Mouse (Mus musculus): ENCODE results near the gene Skida1. TPM values are rescaled to one million over a fixed set of nuclear protein-coding genes. Genes with fewer than 3 reads are reported as not detected.

Gene Skida1
- polyA plus RNA-seq, 1 experiment from 2014 or later = 14.2 TPM

GRCm38 (mm10) chr2:18025116-18025515 is 23.7 kb downstream of the Skida1 start:
- no peak overlapping the region for H3K27ac ChIP-seq
- 37% methylated on average over 5 of the region's 5 CpGs for WGBS
- no peaks in the 10 kb centered on the region for H3K36me3 ChIP-seq
- no peak overlapping the region for H3K4me3 ChIP-seq
- H3K4me1 ChIP-seq = peaks cover 21% of the 10 kb centered on the region; the same call in 1 of the 2 replicates
- no peaks in the 10 kb centered on the region for H3K27me3 ChIP-seq
- ATAC-seq (ENCODE audit: insufficient number of reproducible peaks, insufficient read depth, low FRiP score, low TSS enrichment) = no peak
- H3K4me2 ChIP-seq (replicated peaks) = peak overlapping the region; percentile 99
- H3K9me3 ChIP-seq = no peaks in the 10 kb centered on the region
- H3K9ac ChIP-seq = no peak overlapping the region

DNA sequence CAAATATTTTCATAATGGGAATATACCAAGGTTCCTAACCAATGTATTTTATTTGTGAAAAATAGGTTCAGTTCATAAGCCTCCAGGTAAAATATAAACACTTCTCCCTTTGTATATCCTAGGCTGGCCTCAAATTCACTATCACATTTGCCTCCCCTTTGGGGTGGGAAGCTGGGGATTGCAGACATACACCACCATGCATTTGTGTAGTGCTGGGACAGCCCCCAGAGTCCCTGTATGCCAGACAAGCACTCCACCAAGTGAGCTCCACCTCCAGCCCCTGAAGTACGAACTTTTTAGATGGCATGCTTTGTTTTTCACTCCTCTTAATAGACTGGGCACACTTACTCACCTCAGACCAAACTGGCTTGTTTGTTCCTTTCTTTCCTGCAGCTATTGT is 26.0 kb downstream of the Skida1 start:
- H3K27ac ChIP-seq = no peak overlapping the region
- H3K4me3 ChIP-seq = no peak overlapping the region
- no peaks in the 10 kb centered on the region for H3K9me3 ChIP-seq
- H3K36me3 ChIP-seq = no peaks in the 10 kb centered on the region
- no peak overlapping the region for H3K9ac ChIP-seq
- WGBS = 63% methylated on average over 1 of the region's 1 CpGs
- ATAC-seq (ENCODE audit: insufficient number of reproducible peaks, insufficient read depth, low FRiP score, low TSS enrichment) = no peak
- H3K4me2 ChIP-seq (replicated peaks) = no peak overlapping the region
- peaks cover 15% of the 10 kb centered on the region; the same call in 1 of the 2 replicates for H3K4me1 ChIP-seq
- no peaks in the 10 kb centered on the region for H3K27me3 ChIP-seq

GRCm38 (mm10) chr2:18019122-18019521 is 29.7 kb downstream of the Skida1 start:
- Histone ChIP-seq H3K4me3 (no peak overlapping the region), H3K9ac (no peak overlapping the region), H3K9me3 (no peaks in the 10 kb centered on the region), H3K27me3 (no peaks in the 10 kb centered on the region), H3K27ac (no peak overlapping the region), H3K36me3 (no peaks in the 10 kb centered on the region), H3K4me1 (no peaks in the 10 kb centered on the region), H3K4me2 (replicated peaks) (no peak overlapping the region)
- 80% methylated on average over 1 of the region's 1 CpGs for WGBS
- no peak for ATAC-seq (ENCODE audit: insufficient number of reproducible peaks, insufficient read depth, low FRiP score, low TSS enrichment)

DNA sequence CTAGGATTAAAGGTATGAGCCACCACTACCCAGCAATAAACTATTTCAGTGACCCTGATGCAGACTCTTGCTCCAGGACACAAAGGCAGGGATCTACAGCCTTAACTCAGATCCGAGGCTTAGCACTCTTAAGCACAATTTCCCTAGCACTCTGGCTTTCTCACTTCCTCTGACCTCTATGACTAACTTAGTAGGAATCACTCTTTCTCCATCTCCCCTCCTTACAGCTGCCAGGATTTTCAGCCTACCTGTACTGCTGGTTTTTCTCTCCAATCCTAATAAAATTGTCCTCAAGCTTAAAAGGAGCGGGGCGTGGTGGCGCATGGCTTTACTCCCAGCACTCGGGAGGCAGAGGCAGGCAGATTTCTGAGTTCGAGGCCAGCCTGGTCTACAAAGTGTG is 31.5 kb downstream of the Skida1 start:
- H3K36me3 ChIP-seq = no peaks in the 10 kb centered on the region
- 86% methylated on average over 6 of the region's 6 CpGs for WGBS
- H3K4me2 ChIP-seq (replicated peaks) = no peak overlapping the region
- no peak overlapping the region for H3K4me3 ChIP-seq
- H3K9ac ChIP-seq = no peak overlapping the region
- H3K4me1 ChIP-seq = no peaks in the 10 kb centered on the region
- H3K9me3 ChIP-seq = no peaks in the 10 kb centered on the region
- no peak overlapping the region for H3K27ac ChIP-seq
- H3K27me3 ChIP-seq = no peaks in the 10 kb centered on the region
- no peak for ATAC-seq (ENCODE audit: insufficient number of reproducible peaks, insufficient read depth, low FRiP score, low TSS enrichment)

GRCm38 (mm10) chr2:18016639-18017038 is 32.2 kb downstream of the Skida1 start:
- no peak for ATAC-seq (ENCODE audit: insufficient number of reproducible peaks, insufficient read depth, low FRiP score, low TSS enrichment)
- 83% methylated on average over 1 of the region's 1 CpGs for WGBS
- Histone ChIP-seq H3K9me3 (no peaks in the 10 kb centered on the region), H3K4me3 (no peak overlapping the region), H3K4me2 (replicated peaks) (no peak overlapping the region), H3K27me3 (no peaks in the 10 kb centered on the region), H3K4me1 (no peaks in the 10 kb centered on the region), H3K36me3 (no peaks in the 10 kb centered on the region), H3K9ac (no peak overlapping the region), H3K27ac (no peak overlapping the region)

- Histone ChIP-seq H3K36me3 (no peaks in the 10 kb centered on the region), H3K9me3 (no peaks in the 10 kb centered on the region), H3K4me2 (replicated peaks) (no peak overlapping the region), H3K4me1 (no peaks in the 10 kb centered on the region), H3K9ac (no peak overlapping the region), H3K27ac (no peak overlapping the region), H3K27me3 (no peaks in the 10 kb centered on the region), H3K4me3 (no peak overlapping the region)
- no peak for ATAC-seq (ENCODE audit: insufficient number of reproducible peaks, insufficient read depth, low FRiP score, low TSS enrichment)
- WGBS = 59% methylated on average over 3 of the region's 3 CpGs
Measured at GRCm38 (mm10) chr2:18015581-18015980, 33.3 kb downstream of the Skida1 start.

- WGBS = 94% methylated on average over 3 of the region's 3 CpGs
- Histone ChIP-seq H3K9ac (no peak overlapping the region), H3K4me2 (replicated peaks) (no peak overlapping the region), H3K27ac (no peak overlapping the region), H3K4me1 (no peaks in the 10 kb centered on the region), H3K4me3 (no peak overlapping the region), H3K9me3 (no peaks in the 10 kb centered on the region), H3K36me3 (no peaks in the 10 kb centered on the region), H3K27me3 (no peaks in the 10 kb centered on the region)
- ATAC-seq (ENCODE audit: insufficient number of reproducible peaks, insufficient read depth, low FRiP score, low TSS enrichment) = no peak
Measured at GRCm38 (mm10) chr2:18012866-18013265, 36.0 kb downstream of the Skida1 start.

GRCm38 (mm10) chr2:18011226-18011625 is 37.6 kb downstream of the Skida1 start:
- no peaks in the 10 kb centered on the region for H3K36me3 ChIP-seq
- no peak overlapping the region for H3K4me2 ChIP-seq (replicated peaks)
- H3K27me3 ChIP-seq = no peaks in the 10 kb centered on the region
- no peak overlapping the region for H3K4me3 ChIP-seq
- H3K9ac ChIP-seq = no peak overlapping the region
- no peak for ATAC-seq (ENCODE audit: insufficient number of reproducible peaks, insufficient read depth, low FRiP score, low TSS enrichment)
- no peaks in the 10 kb centered on the region for H3K4me1 ChIP-seq
- H3K27ac ChIP-seq = no peak overlapping the region
- WGBS = 81% methylated on average over 6 of the region's 6 CpGs
- H3K9me3 ChIP-seq = no peaks in the 10 kb centered on the region

- WGBS = 23% methylated on average over 8 of the region's 8 CpGs
- no peaks in the 10 kb centered on the region for H3K36me3 ChIP-seq
- H3K4me2 ChIP-seq (replicated peaks) = no peak overlapping the region
- H3K27me3 ChIP-seq = no peaks in the 10 kb centered on the region
- no peak for ATAC-seq (ENCODE audit: insufficient number of reproducible peaks, insufficient read depth, low FRiP score, low TSS enrichment)
- no peaks in the 10 kb centered on the region for H3K9me3 ChIP-seq
- no peak overlapping the region for H3K9ac ChIP-seq
- 0 out of 2 replicates have a peak, but pooled peaks cover 2% of the 10 kb centered on the region for H3K4me1 ChIP-seq
- H3K4me3 ChIP-seq = no peak overlapping the region
- no peak overlapping the region for H3K27ac ChIP-seq
Measured at GRCm38 (mm10) chr2:18005137-18005536, 43.7 kb downstream of the Skida1 start.

DNA sequence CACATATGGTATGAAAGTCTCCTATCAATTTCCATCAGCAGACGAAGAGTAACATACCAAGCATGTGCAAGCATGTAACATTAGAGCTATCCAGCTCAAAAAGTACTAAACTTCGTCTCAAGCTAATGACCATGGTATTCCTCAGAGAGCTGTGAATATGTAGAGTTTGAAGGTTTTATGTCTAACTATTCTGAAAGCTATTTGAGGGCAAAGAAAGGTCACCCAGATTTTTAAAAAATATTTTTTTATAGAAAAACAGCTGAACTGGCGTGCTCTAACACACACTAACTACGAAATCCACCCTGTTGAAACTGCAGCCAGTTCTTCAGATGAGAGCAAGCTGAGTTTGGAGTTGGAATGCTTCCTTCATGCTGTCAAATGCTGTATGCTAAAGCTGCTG is 44.6 kb downstream of the Skida1 start:
- no peaks in the 10 kb centered on the region for H3K36me3 ChIP-seq
- H3K27me3 ChIP-seq = no peaks in the 10 kb centered on the region
- WGBS = 57% methylated on average over 4 of the region's 4 CpGs

GRCm38 (mm10) chr2:18002306-18002705 is 46.5 kb downstream of the Skida1 start:
- Histone ChIP-seq H3K4me3 (no peak overlapping the region), H3K36me3 (no peaks in the 10 kb centered on the region), H3K4me2 (replicated peaks) (no peak overlapping the region), H3K27ac (no peak overlapping the region), H3K9ac (no peak overlapping the region), H3K4me1 (0 out of 2 replicates have a peak, but pooled peaks cover 2% of the 10 kb centered on the region), H3K27me3 (no peaks in the 10 kb centered on the region), H3K9me3 (no peaks in the 10 kb centered on the region)
- ATAC-seq (ENCODE audit: insufficient number of reproducible peaks, insufficient read depth, low FRiP score, low TSS enrichment) = no peak
- 92% methylated on average over 3 of the region's 3 CpGs for WGBS

More for the DNA sequence above, 44.6 kb downstream of the Skida1 start:
- ATAC-seq (ENCODE audit: insufficient number of reproducible peaks, insufficient read depth, low FRiP score, low TSS enrichment) = no peak
- Histone ChIP-seq H3K27ac (no peak overlapping the region), H3K4me1 (0 out of 2 replicates have a peak, but pooled peaks cover 2% of the 10 kb centered on the region), H3K4me2 (replicated peaks) (no peak overlapping the region), H3K4me3 (no peak overlapping the region), H3K9ac (no peak overlapping the region), H3K9me3 (no peaks in the 10 kb centered on the region)

DNA sequence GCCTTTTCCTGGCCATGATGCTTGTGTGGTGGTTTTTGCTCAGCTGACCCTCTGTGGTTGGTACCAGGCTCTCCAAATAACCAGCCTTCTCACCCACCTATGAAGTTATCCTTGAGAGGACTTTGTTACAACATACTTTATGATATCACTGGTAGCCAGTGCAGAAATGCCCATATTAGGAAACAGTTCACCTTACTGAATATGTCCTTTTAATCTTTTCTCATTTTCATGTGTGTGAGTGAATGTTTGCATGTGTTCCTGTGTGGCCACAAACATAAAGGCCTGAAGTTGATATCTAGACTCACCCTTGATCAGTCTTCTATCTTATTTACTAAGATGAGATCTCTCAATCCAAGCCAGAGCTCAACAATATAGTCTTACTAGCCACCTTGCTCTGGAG is 52.0 kb downstream of the Skida1 start, which contains the start of gene H2al2a:
TSS of gene H2al2a (minus strand) at position 101 of the 400 bp plus-strand sequence.
- Histone ChIP-seq H3K27ac (no peak within 1 kb of the TSS), H3K4me3 (no peak within 1 kb of the TSS), H3K27me3 (no peaks in the 10 kb centered on the region), H3K9me3 (no peaks in the 10 kb centered on the region), H3K9ac (no peak within 1 kb of the TSS), H3K4me1 (no peaks in the 10 kb centered on the region), H3K4me2 (replicated peaks) (no peak within 1 kb of the TSS), H3K36me3 (no peaks in the 10 kb centered on the region)
- no peak for ATAC-seq (ENCODE audit: insufficient number of reproducible peaks, insufficient read depth, low FRiP score, low TSS enrichment)
